Mouse (Mus musculus) right cerebral cortex, postnatal 14 days (tissue): Measurements from ENCODE around the gene Pp2d1.

ENCODE experiments used
- DNase-seq: peaks from one replicate; pipeline ENCODE4 v3.0.0; 2022

Gene Pp2d1

DNA sequence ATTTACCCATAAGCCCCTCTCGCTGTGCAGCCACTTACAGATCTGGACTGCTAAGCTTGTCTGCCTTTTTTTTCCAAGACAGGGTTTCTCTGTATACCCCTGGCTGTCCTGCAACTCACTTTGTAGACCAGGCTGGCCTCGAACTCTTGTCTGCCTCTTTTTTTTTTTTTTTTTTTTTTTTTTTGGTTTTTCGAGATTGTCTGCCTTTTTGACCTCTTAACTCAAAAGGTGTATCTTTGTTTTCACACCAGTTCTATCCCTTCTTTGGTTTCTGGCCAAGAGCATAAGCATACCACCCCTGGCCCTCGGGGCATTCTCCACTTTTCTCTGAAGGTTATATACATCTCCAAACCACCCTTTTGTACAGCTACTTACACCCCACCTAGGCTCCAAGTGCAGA, 25.6 kb upstream of the Pp2d1 start:
- DNase-seq = no peak

DNA sequence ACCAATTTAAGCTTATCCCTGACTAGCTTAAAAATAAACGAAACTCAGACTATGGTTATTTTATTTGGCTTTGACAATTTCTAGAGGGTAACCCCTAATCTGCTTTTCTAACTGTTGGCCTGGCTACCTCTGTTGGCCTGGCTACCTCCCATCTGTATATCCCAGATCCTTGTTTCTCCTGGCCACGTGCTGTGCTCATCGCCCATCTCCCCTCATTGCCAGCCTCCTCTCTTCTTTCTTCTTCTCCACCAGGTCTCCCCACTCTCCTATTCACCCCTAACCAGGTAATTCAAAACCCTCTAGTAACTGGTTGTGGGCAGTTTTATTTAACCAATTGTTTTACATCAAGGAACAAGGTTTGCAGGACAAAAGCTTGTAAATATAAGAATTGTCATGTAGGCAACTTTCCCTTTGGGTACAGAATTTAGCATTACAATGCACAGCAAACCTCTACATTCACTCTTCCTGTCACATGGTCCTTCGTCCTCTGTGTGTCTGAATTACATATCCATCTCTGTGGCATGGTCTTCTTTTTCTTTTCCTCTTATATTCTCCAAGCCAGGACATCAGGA, 22.3 kb upstream of the Pp2d1 start:
- no peak for DNase-seq

DNA sequence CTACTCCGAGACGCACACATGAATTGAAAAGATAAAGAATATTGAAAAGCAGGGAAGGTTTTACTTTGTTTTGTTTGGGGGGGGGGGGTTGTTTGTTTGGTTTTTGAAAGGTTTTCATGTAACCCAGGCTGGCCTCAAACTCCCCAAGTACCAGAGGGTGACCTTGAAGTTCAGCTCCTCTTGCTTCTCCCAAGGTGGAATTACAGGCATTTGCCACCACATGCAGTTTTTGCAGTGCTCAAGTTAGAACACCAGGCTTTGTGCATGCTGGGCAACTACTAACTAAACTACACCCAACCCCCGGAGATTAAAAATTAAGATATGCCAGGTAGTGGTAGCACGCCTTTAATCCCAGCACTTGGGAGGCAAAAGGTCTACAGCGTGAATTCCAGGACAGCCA, 20.4 kb upstream of the Pp2d1 start:
- DNase-seq = no peak

DNA sequence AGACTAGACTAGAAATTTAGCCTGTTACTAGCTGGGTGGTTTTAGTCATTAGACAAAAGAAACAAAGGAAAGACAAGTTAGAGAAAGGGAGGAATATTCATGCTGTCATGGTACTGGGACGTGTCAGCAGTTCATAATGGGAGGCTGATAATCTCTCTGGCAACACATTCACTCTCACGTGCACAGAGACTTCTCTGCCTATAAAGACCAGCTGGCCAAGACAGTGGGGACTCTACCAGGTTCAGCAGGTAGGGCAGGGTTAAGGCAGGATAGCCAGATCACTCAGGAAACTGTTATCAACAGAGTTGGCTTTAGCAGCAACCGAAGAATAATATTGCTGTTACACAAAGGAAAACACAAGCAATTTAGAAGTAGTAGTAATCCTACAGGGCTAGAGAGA, 18.2 kb upstream of the Pp2d1 start:
- no peak for DNase-seq

DNA sequence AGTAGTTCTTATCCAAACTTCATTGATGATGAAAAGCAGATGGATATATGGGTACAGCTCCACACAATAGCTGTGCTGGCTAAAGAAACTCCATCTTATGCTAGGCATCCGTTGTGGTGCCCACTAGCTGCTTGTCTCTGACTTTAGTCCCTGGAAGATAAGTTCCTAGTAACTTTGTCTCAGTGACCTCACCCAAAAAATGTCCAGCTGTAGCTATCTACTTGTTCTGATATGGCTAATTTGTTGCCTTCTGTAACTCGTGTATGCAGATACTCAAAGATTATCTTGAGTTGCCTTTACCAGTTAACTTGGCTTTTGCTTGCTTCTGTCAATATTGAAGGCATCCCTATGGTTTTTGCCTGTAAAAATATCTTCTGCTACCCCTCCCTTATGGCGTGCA, 15.6 kb upstream of the Pp2d1 start:
- no peak for DNase-seq

DNA sequence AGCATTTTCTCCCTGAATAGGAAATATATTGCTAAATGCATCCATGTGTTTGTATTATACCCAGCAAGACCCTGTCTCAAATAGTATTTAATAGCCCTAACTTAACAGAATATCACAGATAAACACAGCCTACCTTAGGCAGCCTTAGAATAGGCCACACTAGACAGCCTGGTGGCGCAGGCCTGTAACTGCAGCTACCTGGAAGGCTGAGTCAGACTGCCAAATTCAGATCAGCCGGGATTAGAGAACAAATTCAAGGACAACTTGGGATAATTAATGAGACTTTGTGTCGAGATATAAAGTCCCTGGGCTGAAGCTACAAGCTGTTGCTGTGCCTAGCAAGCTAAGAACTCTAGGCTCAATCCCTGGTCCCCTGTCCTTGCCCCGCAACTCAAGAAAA, 14.8 kb upstream of the Pp2d1 start:
- DNase-seq = no peak

DNA sequence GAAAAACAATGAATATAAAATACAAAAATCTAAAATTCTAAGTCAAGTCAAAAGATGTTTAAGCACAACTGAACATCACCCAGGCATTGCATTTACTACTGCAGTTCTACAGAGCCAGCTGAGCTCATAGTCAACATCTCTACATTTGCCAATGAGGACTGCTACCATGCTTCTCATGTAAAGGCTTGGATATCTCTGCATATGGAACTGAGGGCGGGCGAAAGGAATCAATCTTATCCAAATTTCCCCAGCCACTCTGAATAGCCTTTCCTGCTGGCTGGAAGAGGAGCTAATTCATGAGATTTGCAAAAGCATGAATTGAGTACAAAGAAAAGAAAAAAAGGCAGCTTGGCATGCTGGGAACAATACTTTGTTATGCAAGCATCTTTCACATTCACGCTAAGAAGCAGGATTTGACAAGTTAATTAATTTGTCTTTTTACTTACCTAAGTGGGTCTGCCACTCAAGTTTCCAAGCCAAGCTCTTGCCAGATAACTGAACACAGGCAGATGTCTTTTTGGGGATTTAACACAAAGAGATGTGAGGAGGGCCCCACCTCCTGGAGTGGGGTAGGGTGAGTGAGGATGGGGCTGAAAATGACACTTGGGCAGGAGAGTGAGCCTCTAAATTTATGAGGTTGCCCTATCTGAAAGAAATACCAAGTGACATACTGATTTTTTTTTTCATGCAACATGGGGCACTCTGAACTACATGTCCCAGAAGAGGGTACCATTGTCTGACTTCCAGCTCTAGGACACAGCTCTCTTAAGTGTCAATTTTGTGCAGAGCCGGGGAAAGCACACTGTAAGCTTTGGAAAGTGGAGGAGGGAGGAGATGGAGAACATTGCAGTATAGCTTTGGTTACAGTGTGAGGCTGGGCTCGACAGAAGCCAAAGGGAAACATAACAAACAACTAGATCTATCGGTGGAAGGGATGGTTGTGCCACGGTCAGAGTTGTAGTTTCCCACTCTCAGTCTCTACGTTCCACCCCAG, 12.4 kb upstream of the Pp2d1 start:
- no peak for DNase-seq

DNA sequence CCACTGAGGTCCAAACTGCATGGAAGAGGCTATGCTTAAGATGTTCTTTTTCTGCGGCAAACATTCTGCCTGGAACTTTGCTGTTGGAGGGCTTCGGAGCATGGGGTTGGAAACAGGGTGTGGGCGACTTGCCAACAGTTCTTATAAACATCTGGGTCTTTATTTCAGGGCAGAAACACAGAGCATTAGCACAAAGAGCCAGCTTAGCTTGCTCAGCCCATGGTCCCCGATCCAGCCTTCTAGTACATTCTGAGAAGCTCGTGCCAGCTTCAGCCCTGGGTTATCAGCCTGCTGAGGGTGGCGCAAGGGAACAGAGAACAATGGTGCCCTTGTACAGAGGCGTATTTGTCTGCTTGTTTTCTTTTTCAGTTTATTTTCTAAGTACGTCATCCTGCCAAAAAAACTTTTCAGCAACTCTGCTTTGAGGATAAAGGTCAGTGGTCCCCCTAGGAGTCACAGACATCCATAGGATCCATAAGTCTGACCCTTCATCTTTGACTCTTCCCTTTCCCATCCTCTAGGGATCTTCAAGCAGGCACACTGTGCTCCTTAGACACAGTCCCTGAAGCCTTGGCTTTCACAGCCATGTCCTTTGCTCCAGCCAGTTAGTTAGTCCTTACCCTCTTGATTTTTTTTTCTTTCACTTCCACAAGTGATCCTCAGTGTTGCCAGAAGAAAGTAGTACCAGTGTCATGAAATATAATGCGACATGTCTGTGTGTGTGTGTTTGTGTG, 4.5 kb upstream of the Pp2d1 start:
- peak; percentile 29 for DNase-seq

DNA sequence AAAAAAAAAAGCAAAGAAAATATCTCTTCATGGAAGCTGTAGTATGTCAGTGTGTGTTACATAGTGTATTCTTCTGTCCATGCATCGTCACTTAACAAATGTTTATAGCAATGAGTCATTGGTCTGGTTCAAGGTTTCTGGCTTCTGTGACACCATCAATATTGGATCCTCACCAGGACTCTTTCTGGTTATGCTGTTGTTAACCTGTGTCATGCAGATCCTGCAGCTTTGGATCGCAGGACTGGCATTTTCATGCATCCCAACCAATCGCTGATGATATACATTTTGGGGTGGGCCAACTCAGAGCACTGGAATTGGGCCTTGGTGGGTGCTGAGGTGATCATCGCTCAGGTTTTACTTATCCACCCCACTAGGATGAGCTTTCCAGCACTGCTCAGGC, 3.3 kb upstream of the Pp2d1 start:
- no peak for DNase-seq

DNA sequence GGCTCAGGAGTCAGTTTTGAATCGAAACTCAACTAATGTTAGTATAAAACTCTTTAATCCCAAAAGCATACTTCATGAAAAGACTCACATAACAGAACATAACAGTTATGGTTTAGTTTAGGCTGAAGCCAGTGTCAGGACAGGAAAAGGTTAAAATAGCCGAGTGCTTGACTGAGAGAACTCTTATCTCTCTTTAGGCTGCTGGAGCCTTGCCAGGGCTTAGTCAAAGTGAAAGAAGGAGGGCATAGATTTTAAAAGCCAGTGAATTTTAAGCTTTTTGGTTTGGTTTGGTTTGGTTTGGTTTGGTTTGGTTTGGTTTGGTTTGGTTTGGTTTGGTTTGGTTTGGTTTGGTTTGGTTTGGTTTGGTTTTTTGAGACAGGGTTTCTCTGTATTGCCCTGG, 6.8 kb downstream of the Pp2d1 start:
- DNase-seq = no peak

DNA sequence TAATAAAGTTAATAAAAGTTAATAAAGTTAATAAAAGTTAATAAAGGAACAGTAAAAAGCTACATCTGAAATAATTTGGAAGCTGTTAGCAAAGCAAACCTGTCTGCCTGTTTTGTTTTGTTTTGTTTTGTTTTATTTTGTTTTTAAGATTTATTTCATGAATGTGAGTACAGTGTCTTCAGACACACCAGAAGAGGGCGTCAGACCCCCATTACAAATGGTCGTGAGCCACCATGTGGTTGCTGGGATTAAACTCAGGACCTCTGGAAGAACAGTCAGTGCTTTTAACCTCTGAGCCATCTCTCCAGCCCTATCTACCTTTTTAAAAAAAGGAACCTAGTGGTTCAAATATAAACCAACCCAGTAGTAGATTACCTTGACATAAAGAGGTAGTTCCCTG, 8.1 kb downstream of the Pp2d1 start:
- no peak for DNase-seq

DNA sequence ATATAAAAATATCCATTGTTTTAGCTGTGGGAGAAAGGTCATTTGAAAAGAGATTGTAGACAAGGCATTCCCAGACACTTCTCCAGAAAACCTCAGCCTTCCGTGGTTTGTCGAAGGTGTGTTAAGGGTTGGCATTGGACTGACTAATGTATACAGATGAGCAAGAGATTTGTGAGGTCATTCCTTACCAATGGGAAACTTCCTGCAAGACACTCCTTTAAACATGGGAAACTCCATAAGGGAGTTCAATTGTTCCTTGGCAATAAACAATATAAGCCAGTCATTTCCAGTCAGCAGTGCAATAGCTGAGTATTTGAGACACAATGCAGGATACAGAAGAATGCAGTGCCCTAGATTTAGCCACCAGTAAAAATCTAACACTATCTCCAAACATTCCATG, 11.2 kb downstream of the Pp2d1 start:
- DNase-seq = no peak

DNA sequence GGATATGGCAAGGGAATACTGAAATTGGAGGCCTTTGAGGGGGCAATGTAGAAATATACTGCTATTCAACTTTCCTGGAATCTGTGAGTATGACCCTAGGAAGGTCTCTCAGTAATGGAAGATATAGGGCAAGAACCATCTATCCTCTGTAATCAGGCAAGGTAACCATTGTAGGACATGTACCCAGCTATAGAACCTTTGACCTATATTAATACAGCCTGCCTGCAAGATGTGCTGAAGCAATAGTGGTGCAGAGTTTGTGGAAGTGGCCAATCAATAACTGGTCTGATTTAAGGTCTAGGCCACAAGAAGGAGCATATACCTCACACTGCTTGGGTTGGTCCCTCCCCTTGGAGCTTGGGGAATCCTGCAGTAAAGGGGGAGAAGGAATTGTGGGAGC, 18.7 kb downstream of the Pp2d1 start:
- no peak for DNase-seq

DNA sequence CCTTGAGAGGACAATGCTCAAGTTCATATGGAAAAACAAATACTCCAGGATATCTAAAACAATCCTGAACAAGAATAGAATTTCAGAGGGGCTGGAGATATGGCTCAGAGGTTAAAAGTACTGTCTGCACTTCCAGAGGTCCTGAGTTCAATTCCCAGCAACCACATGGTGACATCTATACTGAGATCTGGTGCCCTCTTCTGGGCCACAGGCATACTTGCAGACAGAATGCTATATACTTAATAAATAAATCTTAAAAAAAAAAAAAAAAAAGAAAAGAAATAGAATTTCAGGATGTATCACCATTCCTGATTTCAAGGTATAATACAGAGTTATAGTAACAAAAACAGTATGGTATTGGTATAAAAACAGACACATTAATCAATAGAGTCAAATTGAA, 19.9 kb downstream of the Pp2d1 start:
- DNase-seq = no peak

DNA sequence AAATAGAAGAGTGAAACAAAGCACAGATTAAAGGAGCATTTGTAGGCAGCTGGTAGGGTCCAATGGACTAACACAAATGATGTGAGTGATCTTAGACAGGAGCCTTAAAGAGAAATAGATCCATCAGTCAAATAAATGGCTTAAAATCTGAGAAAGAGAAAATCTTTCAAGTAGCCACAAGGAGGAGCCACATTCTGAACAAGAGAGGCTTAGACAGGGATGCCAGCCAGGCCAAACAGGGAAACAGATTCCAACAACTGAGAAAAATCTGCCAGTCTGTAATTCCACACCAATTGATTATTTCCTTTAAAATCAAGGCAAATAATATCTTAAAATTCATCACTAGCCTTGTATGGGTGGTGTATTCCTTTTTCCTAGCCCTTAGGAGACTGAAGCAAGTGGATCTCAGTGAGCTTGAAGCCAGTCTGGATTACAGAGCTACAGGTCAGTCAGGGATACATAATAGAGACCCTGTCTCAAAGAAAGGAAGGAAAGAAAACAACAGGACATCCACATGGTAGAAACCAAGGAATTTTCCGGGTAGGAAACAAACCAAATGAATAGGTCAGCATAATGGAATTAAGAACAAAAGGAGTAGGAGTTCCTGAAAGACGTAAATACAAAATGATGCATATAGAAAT, 26.8 kb downstream of the Pp2d1 start:
- DNase-seq = peak; percentile 15

DNA sequence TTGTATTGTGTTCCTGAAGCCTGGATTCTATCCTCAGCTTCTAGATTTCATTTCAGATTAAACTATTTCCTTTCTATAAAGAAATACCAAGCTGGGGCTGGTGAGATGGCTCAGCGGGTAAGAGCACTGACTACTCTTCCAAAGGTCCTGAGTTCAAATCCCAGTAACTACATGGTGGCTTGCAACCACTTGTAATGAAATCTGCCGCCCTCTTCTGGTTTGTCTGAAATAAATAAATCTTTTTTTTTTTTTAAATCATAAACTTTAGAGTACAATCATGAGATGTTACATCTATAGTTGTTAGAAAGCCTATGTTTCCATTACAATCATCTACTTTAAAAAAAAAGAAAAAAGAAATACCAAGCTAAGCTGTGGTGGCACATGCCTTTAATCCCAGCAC, 36.3 kb downstream of the Pp2d1 start:
- DNase-seq = no peak

DNA sequence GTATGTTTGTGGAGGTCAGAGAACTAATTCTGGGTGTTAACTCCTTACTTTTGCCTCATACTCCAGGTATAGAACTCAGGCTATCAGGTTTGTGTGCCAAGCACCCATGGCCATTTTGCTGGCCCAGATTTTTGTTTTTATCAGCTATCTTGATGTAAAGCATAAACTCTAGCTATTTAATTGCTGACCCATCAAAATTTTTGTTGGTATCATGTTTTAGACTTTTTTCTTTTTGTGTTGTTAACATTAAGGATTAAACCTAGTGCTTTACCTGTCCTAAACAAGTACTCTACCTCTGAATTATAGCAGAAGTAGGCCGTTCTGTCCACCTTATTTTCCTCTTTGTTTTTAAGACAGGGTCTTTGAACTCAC, 50.3 kb downstream of the Pp2d1 start:
- DNase-seq = no peak

DNA sequence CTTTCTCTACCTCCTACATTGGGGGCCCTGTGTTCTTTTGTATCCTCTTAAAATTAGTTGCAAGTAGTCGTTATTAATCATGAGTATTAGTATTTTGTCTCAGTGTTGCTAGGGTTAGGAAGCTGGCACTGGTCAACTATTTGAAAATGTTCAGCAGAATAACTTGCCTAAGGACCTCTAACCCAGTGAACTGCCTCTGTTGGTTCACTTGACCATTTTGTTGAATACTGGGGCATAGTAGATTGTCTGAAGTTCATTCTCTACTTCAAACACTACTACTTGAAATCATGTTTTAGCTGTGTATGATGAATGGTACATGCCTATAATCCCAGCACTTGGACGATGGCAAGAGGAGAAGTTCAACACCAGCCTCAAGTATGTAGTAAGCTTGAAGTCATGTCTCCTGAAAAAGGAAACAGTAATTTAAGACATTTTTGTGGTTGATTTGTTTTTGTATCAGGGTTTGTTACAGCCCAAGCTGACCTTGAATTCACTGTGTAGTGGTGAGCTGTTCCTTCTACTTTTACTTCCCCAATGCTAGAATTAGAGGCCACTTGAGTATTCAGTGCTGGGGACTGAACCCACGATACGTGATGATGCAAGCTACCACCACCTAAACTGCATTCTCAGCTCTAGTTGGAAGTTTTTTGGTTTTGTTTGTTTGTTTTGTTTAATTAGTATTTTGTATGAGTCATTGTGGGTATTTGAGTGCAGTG, 50.8 kb downstream of the Pp2d1 start:
- no peak for DNase-seq

DNA sequence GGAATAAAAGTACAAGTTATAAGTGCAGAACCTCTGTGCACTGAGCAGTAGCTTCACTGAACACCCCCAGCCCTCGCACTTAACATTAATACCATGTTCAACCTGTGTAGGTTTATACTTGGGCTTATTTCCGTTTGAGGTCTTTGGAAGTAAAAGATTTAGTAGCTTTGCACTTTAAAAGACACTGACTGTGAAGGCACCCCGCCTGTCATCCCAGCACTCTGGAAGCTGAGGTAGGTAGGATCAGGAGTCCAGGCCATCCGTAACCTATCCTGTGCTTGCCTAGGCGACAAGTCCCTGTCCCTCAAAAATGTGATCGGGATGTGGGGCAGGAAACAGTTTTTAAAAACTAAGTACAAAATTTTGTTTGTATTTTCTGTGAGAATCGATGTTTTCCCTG, 58.8 kb downstream of the Pp2d1 start:
- no peak for DNase-seq

DNA sequence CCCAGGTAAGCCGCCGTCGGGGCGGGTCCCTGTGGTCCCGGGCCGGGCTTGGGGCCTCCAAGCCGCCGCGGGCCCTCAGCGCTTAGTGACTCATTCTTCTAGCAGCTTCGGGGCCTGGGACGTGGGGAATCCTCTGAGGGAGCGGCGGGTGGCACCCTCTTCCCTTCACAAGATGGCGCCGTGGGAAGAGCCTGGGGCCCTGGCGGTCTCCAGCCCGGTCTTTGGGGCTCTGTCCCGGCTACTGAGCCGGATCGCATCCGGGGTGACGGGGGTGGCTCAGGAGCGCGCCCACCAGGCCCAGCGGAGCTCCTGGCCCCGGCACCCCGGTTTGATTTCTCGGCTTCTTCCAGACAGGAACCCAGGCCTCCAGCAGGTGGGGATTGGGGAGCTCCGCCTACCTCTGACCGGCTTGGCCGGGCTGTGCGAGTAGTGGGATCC, 59.6 kb downstream of the Pp2d1 start:
- DNase-seq = peak; percentile 62

DNA sequence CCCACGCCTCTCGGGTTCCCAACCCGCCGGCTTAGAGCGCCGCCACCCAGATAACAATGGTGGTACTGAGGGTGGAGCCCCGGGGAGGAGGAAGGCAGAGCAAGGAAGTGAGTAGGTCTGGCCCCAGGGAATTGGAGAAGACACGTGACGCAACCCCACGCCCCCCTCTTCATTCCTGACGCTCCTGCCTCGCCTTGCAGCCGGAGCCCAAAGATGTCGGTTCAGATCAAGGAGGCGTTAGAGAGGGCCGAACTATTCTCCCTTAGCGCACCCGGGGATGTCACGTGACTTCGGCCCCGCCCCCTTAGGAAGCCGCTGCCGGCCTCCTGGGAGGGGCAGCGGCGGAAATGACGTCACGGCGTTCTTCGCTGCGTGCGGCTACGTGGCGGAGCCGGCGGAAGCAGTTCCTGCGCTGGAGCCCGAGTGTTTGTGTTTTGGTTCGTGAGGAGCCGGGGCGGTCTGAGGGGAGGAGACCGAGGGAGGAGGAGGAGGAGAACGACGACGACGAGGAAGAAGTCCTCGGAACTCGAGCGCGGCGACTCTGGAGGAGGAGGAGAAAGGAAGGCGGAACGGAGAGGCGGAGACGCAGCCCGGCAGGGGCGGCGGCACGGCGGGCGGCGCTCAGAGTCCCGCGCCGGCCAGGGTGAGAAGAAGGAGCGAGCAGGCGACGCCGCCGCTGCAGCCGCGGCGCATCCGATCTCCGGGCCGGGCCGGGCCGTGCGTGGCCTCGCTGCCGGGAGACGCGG, 60.2 kb downstream of the Pp2d1 start, which contains the start of gene Rab5a:
TSS of gene Rab5a (plus strand) at position 377 of the 746 bp plus-strand sequence.
- DNase-seq = peak; percentile 100
